Mouse (Mus musculus): ENCODE results near the gene Wfdc5. TPM values are rescaled to one million over a fixed set of nuclear protein-coding genes. Genes with fewer than 3 reads are reported as not detected.

Gene Wfdc5
- not detected in 2 replicates for polyA plus RNA-seq (2012; rRNA removed)

DNA sequence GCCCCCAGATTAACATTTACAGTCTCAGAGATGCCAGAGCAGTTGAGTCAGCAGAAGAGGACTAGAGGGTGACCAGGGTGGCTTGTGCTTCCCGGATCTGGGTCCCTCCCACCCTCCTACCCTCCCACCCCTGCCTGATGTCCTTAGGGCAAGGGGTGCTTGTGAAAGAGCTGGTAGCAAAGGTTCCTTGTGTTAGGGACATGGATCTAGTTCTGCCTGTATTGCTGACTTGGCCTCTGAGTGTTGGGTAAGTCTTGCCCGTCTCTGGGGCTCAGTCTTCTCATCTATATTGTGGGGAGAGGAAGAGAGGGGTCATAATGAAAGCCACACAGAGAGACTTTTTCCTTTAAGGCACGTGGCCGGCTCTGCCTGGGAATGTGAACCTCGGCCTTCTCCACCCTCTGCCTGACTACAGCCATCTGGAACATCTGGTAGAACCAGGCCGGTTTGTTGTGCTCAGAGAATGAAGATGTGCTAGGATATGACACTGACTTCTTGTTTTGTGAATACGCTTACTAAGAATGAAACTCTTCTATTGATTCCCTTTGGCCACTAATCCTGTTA, at the start of gene Wfdc5:
Gene Wfdc5, minus strand, starts transcription at position 51 of the 564 bp plus-strand sequence.

DNA sequence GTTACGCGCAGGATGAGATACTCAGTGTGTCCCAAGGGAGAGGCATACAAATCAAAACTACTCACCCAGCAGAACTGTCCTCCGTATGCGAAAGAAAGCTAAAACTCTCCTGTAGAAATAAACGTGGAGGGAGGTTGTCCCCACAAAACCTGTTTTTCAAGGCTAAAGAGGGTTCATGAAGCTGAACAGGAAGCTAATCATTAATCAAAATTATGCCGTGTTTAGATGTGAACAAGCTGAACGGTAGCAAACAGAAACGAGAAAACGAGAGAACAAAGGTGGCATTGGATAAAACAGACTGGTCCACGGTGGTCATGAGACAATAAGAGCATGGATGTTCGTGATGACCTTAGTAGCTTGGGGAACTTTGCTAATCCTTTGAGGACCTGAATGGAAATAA, 39.0 kb upstream of the Wfdc5 start, which contains the start of gene Wfdc15b:
Gene Wfdc15b, minus strand, starts transcription at position 139 of the 400 bp plus-strand sequence.

DNA sequence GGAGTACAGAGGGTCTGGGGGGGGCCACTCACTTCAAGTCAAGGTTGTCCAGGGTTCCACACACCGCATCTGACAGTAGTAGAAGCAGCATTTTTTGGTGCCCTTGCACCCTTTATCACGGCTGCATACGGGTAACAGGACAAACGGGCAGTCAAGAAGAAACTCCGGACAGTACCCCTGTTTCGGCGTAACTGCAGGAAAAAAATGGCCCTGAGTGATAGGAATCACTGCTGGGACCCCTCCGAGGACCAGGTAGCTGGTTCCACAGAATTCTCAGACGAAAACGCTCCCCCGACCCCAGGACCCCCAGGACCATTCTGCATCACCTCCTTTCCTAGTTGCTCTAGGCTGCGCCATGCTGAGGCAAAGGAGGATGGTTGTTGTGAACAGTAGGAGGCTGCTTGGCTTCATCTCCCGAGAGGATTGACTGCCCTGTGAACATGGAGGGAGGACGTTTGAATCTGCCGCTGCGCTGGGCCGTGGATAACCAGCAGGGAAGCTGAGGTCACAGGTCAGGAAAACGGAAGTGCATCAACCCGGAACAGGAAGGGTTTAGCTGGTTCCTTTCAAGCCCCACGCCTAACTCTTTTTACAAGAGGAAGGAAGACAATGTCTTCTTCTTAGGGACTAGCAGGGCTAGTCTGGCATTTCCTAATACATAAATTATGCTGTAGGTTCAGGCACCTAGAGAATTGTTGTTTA, 17.2 kb upstream of the Wfdc5 start, which contains the start of gene Wfdc15a:
Gene Wfdc15a, minus strand, starts transcription at position 505 of the 702 bp plus-strand sequence.

GRCm38 (mm10) chr2:164190576-164190975, 8.0 kb upstream of the Wfdc5 start, which contains the start of gene Wfdc12:
Wfdc12 (minus strand) TSS chr2:164190608.

DNA sequence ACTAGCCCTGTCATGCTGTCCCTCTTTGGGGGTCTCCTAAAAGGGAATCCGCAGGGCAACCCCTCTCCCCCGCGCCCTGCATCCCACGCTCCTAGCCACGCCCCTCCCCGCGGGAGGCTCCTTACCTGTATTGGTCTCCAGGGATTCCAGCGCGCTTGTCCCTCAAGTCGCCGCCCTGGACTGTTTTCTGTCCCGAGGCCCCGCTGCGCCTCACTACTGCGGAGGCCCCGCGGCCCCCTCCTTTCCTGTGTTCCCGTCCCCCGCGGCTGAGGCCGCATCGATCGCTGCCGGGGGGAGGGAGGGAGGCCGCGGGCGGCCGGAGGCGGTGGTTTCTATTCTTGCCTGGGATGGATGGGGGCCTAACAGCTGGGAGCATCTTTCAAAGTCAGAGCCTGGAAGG, 11.6 kb downstream of the Wfdc5 start, which contains the start of gene Kcns1:
Gene Kcns1, minus strand, starts transcription at position 212 of the 400 bp plus-strand sequence.

Other genes with a start within 250 kb of the Wfdc5 start
- 166 and 185 TPM in 2 replicates for gene Ywhab, start 187.8 kb downstream of the Wfdc5 start, polyA plus RNA-seq (2012; rRNA removed)
- 3.1 and 3.9 TPM in 2 replicates for gene Pabpc1l, start 157.3 kb downstream of the Wfdc5 start, polyA plus RNA-seq (2012; rRNA removed)
- gene Stk4, start 112.4 kb downstream of the Wfdc5 start, polyA plus RNA-seq (2012; rRNA removed): 20.1 and 23.7 TPM in 2 replicates
- gene Tomm34, start 111.6 kb downstream of the Wfdc5 start, polyA plus RNA-seq (2012; rRNA removed): 31.5 and 36.4 TPM in 2 replicates
- gene Kcns1, start 11.6 kb downstream of the Wfdc5 start, polyA plus RNA-seq (2012; rRNA removed): 0.68 and 1.5 TPM in 2 replicates
- gene Wfdc12, start 7.9 kb upstream of the Wfdc5 start, polyA plus RNA-seq (2012; rRNA removed): not detected in 2 replicates
- gene Wfdc15a, start 17.4 kb upstream of the Wfdc5 start, polyA plus RNA-seq (2012; rRNA removed): not detected in 2 replicates
- gene Wfdc15b, start 38.9 kb upstream of the Wfdc5 start, polyA plus RNA-seq (2012; rRNA removed): not detected in 2 replicates
- not detected in 2 replicates for gene Svs2, start 55.7 kb upstream of the Wfdc5 start, polyA plus RNA-seq (2012; rRNA removed)
- not detected in 2 replicates for gene Svs3b, start 73.9 kb upstream of the Wfdc5 start, polyA plus RNA-seq (2012; rRNA removed)
- not detected in 2 replicates for gene Svs4, start 95.7 kb upstream of the Wfdc5 start, polyA plus RNA-seq (2012; rRNA removed)
- not detected in 2 replicates for gene Svs3a, start 106.5 kb upstream of the Wfdc5 start, polyA plus RNA-seq (2012; rRNA removed)
- gene Svs6, start 134.0 kb upstream of the Wfdc5 start, polyA plus RNA-seq (2012; rRNA removed): not detected in 2 replicates
- not detected in 2 replicates for gene Svs5, start 150.0 kb upstream of the Wfdc5 start, polyA plus RNA-seq (2012; rRNA removed)
- gene Slpi, start 206.4 kb upstream of the Wfdc5 start, polyA plus RNA-seq (2012; rRNA removed): 0.16 and 1.3 TPM in 2 replicates
- gene Rbpjl, start 220.4 kb upstream of the Wfdc5 start, polyA plus RNA-seq (2012; rRNA removed): 0.17 and 0.74 TPM in 2 replicates
- gene Matn4, start 222.4 kb upstream of the Wfdc5 start, polyA plus RNA-seq (2012; rRNA removed): 14.9 and 118 TPM in 2 replicates